30 mouse cellular contexts compared by ENCODE assay signal in genomic region chr1:183232985-183233678, GRCm38 (mm10). TPM values are rescaled to one million over a fixed set of nuclear protein-coding genes. Genes with fewer than 3 reads are reported as not detected.
DNase-seq lines count a peak whose midpoint lies in the region; ATAC-seq and TF ChIP-seq lines count a peak whose summit lies in the region.
"Had no signal": no experiment of that assay in that cellular context is flagged by ENCODE, and none has a peak within 500 bp of the region (broad histone marks: within the 10 kb centered on the region; RNA-seq: fewer than 3 reads in every experiment).

No protein-coding gene starts in this region.

- no peak overlapping the region for H3K4me3 ChIP-seq in liver, embryonic 11.5 days (ENCODE audit: low read depth, low read length)
- H3K4me3 ChIP-seq in liver, embryonic 13.5 days (replicated peaks): no peak overlapping the region
- no peak overlapping the region for H3K4me3 ChIP-seq in liver, postnatal 0 days (ENCODE audit: low read depth, low read length)
- H3K4me3 ChIP-seq in midbrain, embryonic 13.5 days (replicated peaks): no peak overlapping the region
- H3K4me3 ChIP-seq: embryonic facial prominence, embryonic 10.5 days; embryonic facial prominence, embryonic 15.5 days; forebrain, embryonic 13.5 days; hindbrain, embryonic 10.5 days; hindbrain, embryonic 15.5 days; limb, embryonic 10.5 days; limb, embryonic 15.5 days; megakaryocyte, embryonic 14.5 days had no signal

- peak; percentile 71 for ATAC-seq in liver, embryonic 11.5 days (replicated peaks; ENCODE audit: low FRiP score)
- peak; percentile 80 for ATAC-seq in liver, embryonic 13.5 days (ENCODE audit: low read depth)
- peak; percentile 70 for ATAC-seq in liver, postnatal 0 days
- no peak for ATAC-seq in midbrain, embryonic 13.5 days
- ATAC-seq: activated CD4-positive, CD25-positive, alpha-beta regulatory T cell, adult 4 months; forebrain, embryonic 13.5 days; inflammation-experienced regulatory T-cells, adult 6 months had no signal

- DNase-seq in liver, embryonic 11.5 days (ENCODE audit: low spot score): no peak
- DNase-seq in liver: no peak
- no peak for DNase-seq in liver, embryonic 13.5 days
- no peak for DNase-seq in liver, postnatal 0 days
- no peak for DNase-seq in cerebellum, adult 8-10 months
- DNase-seq: adrenal gland, adult 2 months; adrenal gland, postnatal 36 days; B cell, adult 2 months; cerebellum, adult 18-20 months; cerebellum, postnatal 25 days; gastrocnemius, postnatal 10 days; heart, postnatal 14 days; layer of hippocampus, postnatal 36 days; lung, postnatal 36 days; midbrain, embryonic 14.5 days; right cerebral cortex, adult 18-20 months; thymus, adult 2 months; thymus, postnatal 4 days had no signal

- no peak overlapping the region for H3K9ac ChIP-seq in liver, embryonic 11.5 days (ENCODE audit: low read depth, low read length)
- H3K9ac ChIP-seq in liver, embryonic 13.5 days: no peak overlapping the region
- H3K9ac ChIP-seq in liver, postnatal 0 days (replicated peaks): no peak overlapping the region
- H3K9ac ChIP-seq in midbrain, embryonic 13.5 days (replicated peaks): no peak overlapping the region
- H3K9ac ChIP-seq: embryonic facial prominence, embryonic 15.5 days; forebrain, embryonic 13.5 days; hindbrain, embryonic 15.5 days; limb, embryonic 15.5 days had no signal

- H3K27me3 ChIP-seq in liver, embryonic 11.5 days (replicated peaks; ENCODE audit: control insufficient read depth, insufficient read depth, low read length): no peaks in the 10 kb centered on the region
- no peaks in the 10 kb centered on the region for H3K27me3 ChIP-seq in liver, embryonic 13.5 days
- H3K27me3 ChIP-seq in liver, postnatal 0 days (ENCODE audit: insufficient read depth, low read length): no peaks in the 10 kb centered on the region
- H3K27me3 ChIP-seq in midbrain, embryonic 13.5 days: no peaks in the 10 kb centered on the region
- H3K27me3 ChIP-seq: embryonic facial prominence, embryonic 15.5 days; forebrain, embryonic 13.5 days; hindbrain, embryonic 15.5 days; limb, embryonic 15.5 days had no signal

- H3K4me2 ChIP-seq in liver, embryonic 11.5 days: no peak overlapping the region
- H3K4me2 ChIP-seq in liver, embryonic 13.5 days: no peak overlapping the region
- no peak overlapping the region for H3K4me2 ChIP-seq in liver, postnatal 0 days (ENCODE audit: low read depth, low read length)
- no peak overlapping the region for H3K4me2 ChIP-seq in midbrain, embryonic 13.5 days (replicated peaks)
- H3K4me2 ChIP-seq: embryonic facial prominence, embryonic 15.5 days; forebrain, embryonic 13.5 days; hindbrain, embryonic 15.5 days; limb, embryonic 15.5 days had no signal

- H3K36me3 ChIP-seq in liver, embryonic 11.5 days (ENCODE audit: control insufficient read depth, insufficient read depth, low read length): no peaks in the 10 kb centered on the region
- H3K36me3 ChIP-seq in liver, embryonic 13.5 days: no peaks in the 10 kb centered on the region
- H3K36me3 ChIP-seq in liver, postnatal 0 days (replicated peaks; ENCODE audit: insufficient read depth, low read length): no peaks in the 10 kb centered on the region
- H3K36me3 ChIP-seq in midbrain, embryonic 13.5 days: no peaks in the 10 kb centered on the region
- H3K36me3 ChIP-seq: embryonic facial prominence, embryonic 10.5 days; embryonic facial prominence, embryonic 15.5 days; hindbrain, embryonic 10.5 days; hindbrain, embryonic 15.5 days; limb, embryonic 10.5 days; limb, embryonic 15.5 days had no signal

- TF ChIP-seq CTCF in liver, postnatal 0 days (IDR thresholded peaks at IDR 0.05; ENCODE audit: low read depth): no peak

- peaks cover 7% of the 10 kb centered on the region; the same call in 1 of the 2 replicates for H3K4me1 ChIP-seq in liver, embryonic 11.5 days (replicated peaks; ENCODE audit: control insufficient read depth, insufficient read depth, low read length)
- peaks cover 16% of the 10 kb centered on the region for H3K4me1 ChIP-seq in liver, embryonic 13.5 days (replicated peaks)
- no peaks in the 10 kb centered on the region for H3K4me1 ChIP-seq in liver, postnatal 0 days (ENCODE audit: insufficient read depth)
- H3K4me1 ChIP-seq in midbrain, embryonic 13.5 days (replicated peaks): no peaks in the 10 kb centered on the region
- H3K4me1 ChIP-seq: hindbrain, embryonic 15.5 days had no signal

- no peak overlapping the region for H3K27ac ChIP-seq in liver, embryonic 11.5 days (ENCODE audit: low read depth, low read length)
- no peak overlapping the region for H3K27ac ChIP-seq in liver, embryonic 13.5 days
- no peak overlapping the region for H3K27ac ChIP-seq in liver, postnatal 0 days (ENCODE audit: low read depth)
- no peak overlapping the region for H3K27ac ChIP-seq in midbrain, embryonic 13.5 days
- H3K27ac ChIP-seq: embryonic facial prominence, embryonic 10.5 days; embryonic facial prominence, embryonic 15.5 days; forebrain, embryonic 13.5 days; hindbrain, embryonic 10.5 days; hindbrain, embryonic 15.5 days; kidney, postnatal 0 days; limb, embryonic 10.5 days; limb, embryonic 15.5 days had no signal

- H3K9me3 ChIP-seq in liver, embryonic 11.5 days (ENCODE audit: control insufficient read depth, low read length): no peaks in the 10 kb centered on the region
- H3K9me3 ChIP-seq in liver, embryonic 13.5 days (replicated peaks): no peaks in the 10 kb centered on the region
- H3K9me3 ChIP-seq in liver, postnatal 0 days (ENCODE audit: low read length): no peaks in the 10 kb centered on the region
- no peaks in the 10 kb centered on the region for H3K9me3 ChIP-seq in midbrain, embryonic 13.5 days
- H3K9me3 ChIP-seq: embryonic facial prominence, embryonic 10.5 days; embryonic facial prominence, embryonic 15.5 days; forebrain, embryonic 13.5 days; hindbrain, embryonic 10.5 days; hindbrain, embryonic 15.5 days; limb, embryonic 10.5 days; limb, embryonic 15.5 days; megakaryocyte, embryonic 14.5 days had no signal

- TF ChIP-seq EP300 in liver, postnatal 0 days (IDR thresholded peaks at IDR 0.05; ENCODE audit: low read depth): no peak

- WGBS in liver, embryonic 11.5 days: 72% methylated on average over 7 of the region's 7 CpGs
- WGBS in liver, embryonic 13.5 days (ENCODE audit: insufficient replicate concordance): 64% methylated on average over 7 of the region's 7 CpGs
- WGBS in liver, postnatal 0 days (ENCODE audit: insufficient replicate concordance): 71% methylated on average over 7 of the region's 7 CpGs
- WGBS in midbrain, embryonic 13.5 days: 80% methylated on average over 7 of the region's 7 CpGs

RNA-seq across cellular contexts. Expression of gene Disp1, which starts 11.8 kb away (rescaled TPM):
- 7.7 and 7.8 TPM in 2 replicates for polyA plus RNA-seq in liver, embryonic 11.5 days (2014; fragmentation: Nextera tagmentation; extraction: Ambion mirVana)
- polyA plus RNA-seq in liver, embryonic 13.5 days (2015; fragmentation: Nextera tagmentation; extraction: Ambion mirVana): 2.4 and 3.0 TPM in 2 replicates
- 1.6 and 1.9 TPM in 2 replicates for polyA plus RNA-seq in liver, postnatal 0 days (2015; fragmentation: Nextera tagmentation; extraction: Ambion mirVana)
- polyA plus RNA-seq in midbrain, embryonic 13.5 days (2015; fragmentation: Nextera tagmentation; extraction: Ambion mirVana): 8.0 and 9.2 TPM in 2 replicates
